Mouse (Mus musculus): ENCODE data around the gene Gast. TPM values are rescaled to one million over a fixed set of nuclear protein-coding genes. Genes with fewer than 3 reads are reported as not detected.
"Not testable (repeated sequence)": the region's sequence is repeated elsewhere in the genome, so short reads cannot be mapped to it uniquely, and the experiment has no call there.

The Gast gene
- polyA plus RNA-seq, 1 experiment from 2014 or later: 1.1 TPM

DNA sequence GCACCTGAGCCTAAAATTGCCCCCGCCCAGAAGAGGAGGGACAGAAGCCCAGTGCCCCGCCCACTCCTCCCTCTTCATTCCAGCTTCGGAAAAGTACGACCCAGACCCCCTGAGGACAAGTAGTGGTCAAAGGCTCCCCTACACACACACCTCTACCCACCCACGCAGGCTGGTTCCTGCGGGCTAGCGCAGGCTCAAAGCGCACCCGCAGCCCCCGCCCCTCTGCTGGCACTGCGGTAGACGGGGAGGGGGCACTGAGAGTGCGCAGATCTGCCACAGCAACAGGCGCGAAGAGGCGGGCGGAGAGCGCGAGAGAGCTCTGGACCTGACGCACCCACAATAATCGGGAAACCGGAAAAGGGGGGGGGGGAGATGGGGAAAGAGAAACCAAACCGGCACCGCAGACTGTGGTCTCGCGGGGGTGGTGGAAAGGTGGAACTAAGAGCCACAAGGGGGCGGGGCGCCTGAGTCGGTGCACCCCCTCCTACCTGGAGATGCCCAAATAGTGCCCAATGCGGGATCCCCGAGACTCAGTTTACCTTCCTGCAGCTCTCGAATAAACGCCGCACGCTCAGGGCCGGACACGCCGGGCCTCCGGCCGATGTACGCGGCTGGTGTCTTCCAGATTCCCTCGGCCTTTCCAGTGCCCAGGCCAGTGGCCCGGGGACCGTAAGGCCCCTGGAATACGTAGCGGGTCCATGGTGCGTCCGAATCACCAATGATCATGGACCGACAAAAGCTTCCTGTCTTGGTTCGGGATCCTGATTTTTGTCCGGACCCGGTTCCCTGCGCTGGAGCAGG is 21.1 kb downstream of the Gast start:
- Histone ChIP-seq H3K27me3 (peaks cover 39% of the 10 kb centered on the region), H3K9ac (peak overlapping the region; percentile 78), H3K4me3 (replicated peaks) (peak overlapping the region; percentile 67), H3K4me2 (peak overlapping the region; percentile 95), H3K27ac (peak overlapping the region; percentile 70), H3K36me3 (replicated peaks) (peaks cover 12% of the 10 kb centered on the region), H3K9me3 (no peaks in the 10 kb centered on the region), H3K4me1 (peaks cover 29% of the 10 kb centered on the region)
- ATAC-seq (ENCODE audit: low FRiP score): peak; percentile 50
- under 1% methylated on average over 54 of the region's 54 CpGs for WGBS

DNA sequence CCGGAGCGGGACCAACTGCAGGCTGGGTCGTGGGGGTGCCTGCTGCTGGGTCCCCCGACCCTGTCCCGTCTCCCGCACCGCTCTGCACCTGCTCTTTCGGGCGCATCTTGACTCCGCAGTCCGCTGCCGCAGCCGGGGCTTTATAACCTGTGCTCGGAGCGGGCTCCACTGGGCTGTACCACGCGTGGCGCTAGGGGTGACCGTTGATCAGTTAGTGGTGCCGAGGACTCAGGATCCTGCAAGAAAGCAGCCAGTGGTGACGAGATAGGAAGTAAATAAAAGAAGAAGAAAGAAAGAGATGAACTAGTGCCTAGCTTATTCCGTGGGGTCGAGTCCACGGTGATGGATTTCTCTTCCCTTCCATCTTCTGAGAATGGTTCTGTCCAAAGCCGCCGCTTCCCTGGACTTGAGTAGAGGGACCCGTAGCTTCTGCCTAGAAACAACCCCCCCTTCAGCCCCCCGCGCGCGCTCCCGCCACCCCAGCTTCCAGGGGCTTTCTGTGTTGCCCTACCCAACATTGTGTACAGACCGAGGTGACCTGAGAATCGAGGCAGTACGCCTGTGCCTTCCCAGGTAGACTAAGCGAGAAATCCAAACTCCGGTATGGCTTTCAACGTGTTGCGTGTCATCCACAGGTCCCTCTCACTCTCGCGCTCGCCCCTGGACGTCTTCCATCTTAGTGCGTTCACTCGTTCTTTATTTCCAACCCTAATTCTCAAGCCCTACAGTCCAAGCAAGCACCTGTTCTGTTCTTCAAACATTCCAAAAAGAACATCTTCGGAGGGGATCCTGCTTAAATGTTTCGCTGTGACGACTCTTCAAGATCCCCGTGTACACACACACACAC is 22.0 kb downstream of the Gast start, which contains the start of gene Hap1:
TSS of gene Hap1 (minus strand) at position 157 of the 847 bp plus-strand sequence.
- Histone ChIP-seq H3K27ac (peak within 1 kb of the TSS; percentile 70), H3K9ac (peak within 1 kb of the TSS; percentile 78), H3K9me3 (no peaks in the 10 kb centered on the region), H3K4me2 (peak within 1 kb of the TSS; percentile 95), H3K4me1 (peaks cover 29% of the 10 kb centered on the region), H3K4me3 (replicated peaks) (peak within 1 kb of the TSS; percentile 67), H3K27me3 (peaks cover 43% of the 10 kb centered on the region), H3K36me3 (replicated peaks) (peaks cover 12% of the 10 kb centered on the region)
- ATAC-seq (ENCODE audit: low FRiP score): peak; percentile 76
- WGBS: 1% methylated on average over 49 of the region's 49 CpGs

- 17% methylated on average over 9 of the region's 9 CpGs for WGBS
- H3K9ac ChIP-seq: peak overlapping the region; percentile 78
- H3K27me3 ChIP-seq: peaks cover 43% of the 10 kb centered on the region
- peaks cover 27% of the 10 kb centered on the region for H3K4me1 ChIP-seq
- no peak overlapping the region for H3K27ac ChIP-seq
- H3K36me3 ChIP-seq (replicated peaks): peaks cover 12% of the 10 kb centered on the region
- no peaks in the 10 kb centered on the region for H3K9me3 ChIP-seq
- no peak for ATAC-seq (ENCODE audit: low FRiP score)
- H3K4me2 ChIP-seq: peak overlapping the region; percentile 95
- H3K4me3 ChIP-seq (replicated peaks): peak overlapping the region; percentile 67
Measured at GRCm38 (mm10) chr11:100356819-100357211, 22.6 kb downstream of the Gast start.

DNA sequence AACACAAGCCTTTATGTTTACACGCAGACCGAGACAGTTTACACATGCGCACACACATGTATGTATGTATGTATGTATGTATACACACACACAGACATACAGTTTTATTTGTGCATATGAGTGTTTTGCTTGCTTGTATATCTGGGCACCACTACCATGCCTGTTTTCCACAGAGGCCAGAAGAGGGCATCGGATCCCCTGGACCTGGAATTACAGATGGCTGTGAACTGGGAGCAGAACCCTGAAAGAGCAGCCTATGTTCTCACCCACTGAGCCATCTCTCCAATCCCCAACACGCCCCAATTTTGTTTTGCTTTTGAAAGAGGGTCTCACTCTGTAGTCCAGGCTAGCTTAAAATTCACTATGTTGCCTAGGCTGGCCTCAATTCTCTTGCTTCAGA is 23.2 kb downstream of the Gast start:
- Histone ChIP-seq H3K9ac (no peak overlapping the region), H3K27ac (no peak overlapping the region), H3K4me1 (peaks cover 22% of the 10 kb centered on the region), H3K27me3 (peaks cover 43% of the 10 kb centered on the region), H3K36me3 (replicated peaks) (peaks cover 12% of the 10 kb centered on the region), H3K9me3 (no peaks in the 10 kb centered on the region), H3K4me3 (replicated peaks) (no peak overlapping the region), H3K4me2 (no peak overlapping the region)
- 60% methylated on average over 5 of the region's 5 CpGs for WGBS
- no peak for ATAC-seq (ENCODE audit: low FRiP score)

DNA sequence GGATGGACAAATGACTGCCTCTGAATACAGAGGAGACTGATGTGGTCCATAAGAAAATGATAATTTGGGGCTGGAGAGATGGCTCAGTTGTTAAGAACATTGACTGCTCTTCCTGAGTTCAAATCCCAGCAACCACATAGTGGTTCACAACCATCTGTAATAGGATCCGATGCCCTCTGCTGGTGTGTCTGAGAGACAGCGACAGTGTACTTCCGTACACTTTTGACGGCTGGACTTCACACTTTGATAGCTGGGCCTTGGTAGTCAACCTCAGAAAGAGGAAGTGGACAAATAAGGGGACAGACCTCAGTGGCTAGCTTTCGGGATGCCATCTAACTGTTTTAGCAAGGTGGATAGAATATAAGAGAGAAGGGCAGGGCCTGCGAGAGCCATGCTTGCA is 26.0 kb downstream of the Gast start:
- WGBS: 82% methylated on average over 6 of the region's 6 CpGs
- Histone ChIP-seq H3K4me2 (no peak overlapping the region), H3K4me1 (peaks cover 13% of the 10 kb centered on the region), H3K9me3 (no peaks in the 10 kb centered on the region), H3K27me3 (peaks cover 35% of the 10 kb centered on the region), H3K4me3 (replicated peaks) (no peak overlapping the region), H3K9ac (no peak overlapping the region), H3K27ac (no peak overlapping the region), H3K36me3 (replicated peaks) (no peaks in the 10 kb centered on the region)
- no peak for ATAC-seq (ENCODE audit: low FRiP score)

DNA sequence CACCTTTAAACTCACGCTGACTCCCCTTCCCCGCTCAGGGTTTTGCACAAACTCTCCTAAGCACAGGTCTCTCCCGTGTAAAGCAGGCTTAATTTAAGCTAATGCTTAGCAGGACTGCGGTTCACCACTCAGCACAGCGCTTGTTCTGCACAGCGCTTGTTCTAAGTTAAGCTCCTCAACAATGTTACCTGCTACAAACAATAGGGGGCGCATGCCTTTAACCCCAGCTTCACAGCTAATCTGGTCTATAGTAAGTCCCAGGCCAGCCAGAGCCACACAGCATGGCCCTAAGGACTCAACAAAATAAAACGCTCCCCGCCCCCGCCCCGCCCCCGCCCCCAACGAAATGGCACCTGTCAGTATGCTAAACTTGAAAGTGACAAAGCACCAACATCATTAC is 26.9 kb downstream of the Gast start:
- H3K9me3 ChIP-seq; H3K4me2 ChIP-seq; H3K9ac ChIP-seq; H3K36me3 ChIP-seq (replicated peaks); H3K4me3 ChIP-seq (replicated peaks); ATAC-seq (ENCODE audit: low FRiP score); H3K27ac ChIP-seq: not testable (repeated sequence)
- peaks cover 10% of the 10 kb centered on the region for H3K4me1 ChIP-seq
- peaks cover 38% of the 10 kb centered on the region for H3K27me3 ChIP-seq
- no CpG with 5 or more reads among the region's 13 CpGs for WGBS

DNA sequence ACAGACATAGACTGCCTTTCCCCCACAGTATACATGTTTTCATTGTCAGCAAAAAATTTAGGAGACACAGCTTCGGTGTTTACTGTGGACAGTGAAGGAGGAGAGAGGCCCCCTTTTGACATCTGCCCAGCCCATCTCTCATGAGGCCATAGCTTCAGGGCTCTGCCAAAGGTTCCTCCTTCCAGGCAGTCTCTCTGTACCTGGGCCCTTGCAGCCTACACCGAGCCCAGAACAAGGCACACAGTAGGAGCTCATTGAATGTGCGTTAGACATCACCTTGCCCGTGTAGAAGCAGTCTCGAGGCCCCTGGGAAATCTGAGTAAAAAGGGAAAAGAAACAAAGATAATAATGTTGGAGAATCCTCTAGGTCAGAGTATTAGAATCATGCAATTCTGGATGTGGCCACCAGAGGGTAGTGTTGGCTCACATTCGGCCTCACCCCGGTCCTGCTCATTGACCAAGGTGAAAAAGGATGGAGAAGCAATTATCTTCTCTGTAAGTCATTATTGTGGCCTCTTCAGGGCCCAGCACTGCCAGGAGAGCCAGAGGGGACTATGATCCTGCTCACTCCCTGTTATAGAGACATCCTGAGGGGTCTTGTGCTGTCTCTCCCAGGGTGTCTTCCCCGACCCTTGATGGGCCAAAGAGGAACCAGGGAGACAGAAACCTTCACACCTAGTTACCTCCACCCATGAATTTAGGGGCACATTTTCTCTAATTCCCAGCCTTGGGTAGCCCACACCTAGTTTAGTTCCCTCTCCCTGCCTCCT is 28.2 kb downstream of the Gast start:
- peaks cover 34% of the 10 kb centered on the region for H3K27me3 ChIP-seq
- ATAC-seq (ENCODE audit: low FRiP score): peak; percentile 59; the same call in 1 of the 2 replicates
- H3K4me2 ChIP-seq: no peak overlapping the region
- H3K36me3 ChIP-seq (replicated peaks): no peaks in the 10 kb centered on the region
- H3K4me3 ChIP-seq (replicated peaks): no peak overlapping the region
- no peak overlapping the region; the same call in 1 of the 2 replicates for H3K9ac ChIP-seq
- H3K9me3 ChIP-seq: no peaks in the 10 kb centered on the region
- H3K27ac ChIP-seq: no peak overlapping the region
- WGBS: 15% methylated on average over 8 of the region's 8 CpGs
- H3K4me1 ChIP-seq: 0 out of 2 replicates have a peak, but pooled peaks cover 4% of the 10 kb centered on the region

DNA sequence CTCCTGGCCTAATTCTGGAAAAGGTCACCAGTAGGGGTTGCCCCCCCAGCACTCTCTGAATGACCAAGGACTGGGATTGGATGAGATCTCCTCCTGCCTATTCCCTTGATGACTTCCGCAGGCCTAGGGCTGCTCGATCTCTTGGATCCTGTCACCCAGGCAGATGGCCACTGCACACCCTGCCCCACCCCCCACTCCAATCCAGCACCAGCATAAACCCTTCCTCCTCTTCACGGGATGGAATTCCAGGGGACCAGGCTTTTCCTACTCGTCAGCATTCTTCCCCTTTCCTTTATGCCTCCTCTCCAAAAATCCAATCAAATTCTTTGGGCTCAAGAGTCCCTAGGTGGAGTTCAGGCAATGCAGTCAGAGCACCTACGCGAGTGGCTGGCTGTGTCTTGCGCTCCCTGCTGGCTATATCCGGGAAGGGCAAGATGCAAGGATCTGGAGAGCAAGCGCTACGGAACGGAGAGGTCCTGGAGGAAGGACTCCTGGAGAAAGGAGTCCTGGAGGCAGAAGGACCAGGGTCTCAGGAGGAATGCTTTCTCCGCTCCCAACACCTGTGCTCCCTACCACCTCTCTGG is 28.9 kb downstream of the Gast start:
- Histone ChIP-seq H3K36me3 (replicated peaks) (no peaks in the 10 kb centered on the region), H3K4me1 (0 out of 2 replicates have a peak, but pooled peaks cover 4% of the 10 kb centered on the region), H3K4me3 (replicated peaks) (no peak overlapping the region), H3K27me3 (peaks cover 30% of the 10 kb centered on the region), H3K4me2 (no peak overlapping the region), H3K27ac (no peak overlapping the region), H3K9ac (no peak overlapping the region), H3K9me3 (no peaks in the 10 kb centered on the region)
- peak; percentile 36; the same call in 1 of the 2 replicates for ATAC-seq (ENCODE audit: low FRiP score)
- 21% methylated on average over 12 of the region's 12 CpGs for WGBS

DNA sequence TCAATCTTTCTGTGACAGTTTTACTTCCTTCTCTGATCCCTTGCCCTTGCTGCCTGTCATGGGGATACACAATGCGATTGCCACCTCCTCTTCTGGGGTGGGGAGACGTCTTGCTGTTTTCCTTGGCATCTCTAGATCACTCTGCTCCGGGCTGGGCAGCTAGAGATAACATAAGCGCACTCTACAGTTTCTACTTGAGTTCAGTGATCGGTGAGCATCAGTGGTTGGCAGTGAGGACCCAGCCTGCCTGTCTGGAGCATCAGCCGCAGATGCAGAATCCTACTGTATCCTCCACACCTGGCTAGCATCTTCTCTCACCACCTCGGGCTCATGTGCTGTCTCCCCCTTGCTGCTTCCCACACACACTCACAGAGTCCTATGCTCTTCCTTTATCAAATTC is 34.9 kb downstream of the Gast start:
- Histone ChIP-seq H3K4me2 (no peak overlapping the region), H3K9me3 (no peaks in the 10 kb centered on the region), H3K27ac (no peak overlapping the region), H3K4me1 (peaks cover 9% of the 10 kb centered on the region), H3K9ac (no peak overlapping the region), H3K36me3 (replicated peaks) (peaks cover 3% of the 10 kb centered on the region), H3K27me3 (0 out of 2 replicates have a peak, but pooled peaks cover 3% of the 10 kb centered on the region), H3K4me3 (replicated peaks) (no peak overlapping the region)
- 78% methylated on average over 7 of the region's 7 CpGs for WGBS
- ATAC-seq (ENCODE audit: low FRiP score): no peak

DNA sequence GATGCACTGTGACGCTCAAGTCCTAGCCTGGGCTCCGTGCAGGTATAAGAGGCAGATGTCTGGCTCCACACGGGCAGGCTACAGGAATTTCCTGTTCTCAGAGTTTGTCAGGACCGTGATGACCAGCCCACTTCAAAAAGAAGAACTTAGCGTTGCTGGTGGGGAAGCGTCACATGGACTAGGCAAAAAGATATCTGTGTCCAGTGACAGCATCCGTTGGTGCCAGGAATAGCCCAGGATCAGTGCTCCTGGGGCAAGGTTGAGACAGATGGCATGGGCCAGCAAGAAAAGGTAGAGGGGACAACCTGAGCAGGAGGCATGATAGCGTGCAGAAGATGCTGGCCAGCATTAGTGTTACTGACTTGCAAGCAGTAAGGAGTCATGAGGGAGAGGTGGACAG is 35.6 kb downstream of the Gast start:
- Histone ChIP-seq H3K4me2 (no peak overlapping the region), H3K4me3 (replicated peaks) (no peak overlapping the region), H3K9me3 (no peaks in the 10 kb centered on the region), H3K27me3 (0 out of 2 replicates have a peak, but pooled peaks cover 3% of the 10 kb centered on the region), H3K27ac (no peak overlapping the region), H3K9ac (no peak overlapping the region), H3K4me1 (peaks cover 9% of the 10 kb centered on the region), H3K36me3 (replicated peaks) (peaks cover 4% of the 10 kb centered on the region)
- ATAC-seq (ENCODE audit: low FRiP score): no peak
- 83% methylated on average over 8 of the region's 8 CpGs for WGBS

DNA sequence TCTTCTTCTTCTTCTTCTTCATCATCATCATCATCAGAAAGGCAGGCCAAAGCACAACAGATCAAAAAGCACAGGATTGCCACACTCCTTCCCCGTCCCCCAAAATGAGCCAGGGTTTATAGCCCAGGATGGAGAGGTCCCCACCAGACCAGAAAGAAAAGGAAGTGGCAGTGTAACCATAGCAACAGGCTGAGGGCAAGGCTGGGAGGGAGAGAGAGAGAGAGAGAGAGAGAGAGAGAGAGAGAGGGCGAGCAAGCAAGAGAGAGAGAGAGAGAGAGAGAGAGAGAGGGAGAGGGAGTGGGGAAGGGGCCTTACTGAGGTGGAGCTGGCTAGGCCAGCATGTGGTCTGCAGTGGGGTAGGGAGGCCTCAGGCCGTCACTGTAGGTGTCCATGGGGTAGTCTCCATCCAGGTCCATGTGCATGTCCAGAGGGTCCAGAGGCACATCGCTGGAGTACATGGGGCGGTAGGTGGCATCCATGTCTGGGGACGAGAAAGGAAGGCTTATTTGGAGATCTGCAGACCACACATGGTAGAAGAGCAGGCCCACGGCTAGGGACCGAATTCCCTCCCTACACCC is 37.9 kb downstream of the Gast start:
- Histone ChIP-seq H3K36me3 (replicated peaks) (peaks cover 12% of the 10 kb centered on the region), H3K27me3 (no peaks in the 10 kb centered on the region), H3K4me1 (peaks cover 9% of the 10 kb centered on the region), H3K27ac (0 out of 2 replicates have a peak overlapping the region, but pooled peaks have one; percentile 13), H3K4me3 (replicated peaks) (no peak overlapping the region), H3K4me2 (no peak overlapping the region), H3K9ac (no peak overlapping the region), H3K9me3 (no peaks in the 10 kb centered on the region)
- 66% methylated on average over 7 of the region's 8 CpGs for WGBS
- ATAC-seq (ENCODE audit: low FRiP score): 0 out of 2 replicates have a peak, but pooled peaks have one; percentile 23

Measured in forebrain, embryonic 12.5 days (tissue).